Mouse (Mus musculus): Measurements from ENCODE around the gene Bin2. TPM values are rescaled to one million over a fixed set of nuclear protein-coding genes. Genes with fewer than 3 reads are reported as not detected.

Gene Bin2
- polyA plus RNA-seq (2012; rRNA removed) = 7.1 and 8.2 TPM in 2 replicates

DNA sequence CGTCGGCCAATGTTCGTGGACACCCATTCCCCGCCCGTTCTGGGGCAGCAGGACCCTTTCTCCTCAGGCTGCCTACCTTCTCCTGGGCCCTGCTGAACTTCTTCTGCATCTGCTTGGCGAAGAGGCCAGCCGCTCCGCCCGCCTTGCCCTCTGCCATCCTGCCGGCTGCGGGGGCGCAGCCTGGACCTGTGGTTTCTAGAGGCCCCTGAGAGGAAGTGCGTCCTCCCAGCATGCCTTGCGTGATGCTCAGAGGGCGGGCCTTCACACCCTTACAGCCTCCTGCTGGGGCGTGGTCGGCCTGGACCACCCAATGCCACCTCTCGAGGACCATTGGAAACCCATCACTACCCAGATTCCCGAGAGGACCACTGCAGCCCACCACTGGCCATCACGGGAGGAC, at the start of gene Bin2:
Gene Bin2, minus strand, starts transcription at position 217 of the 400 bp plus-strand sequence.
- DNase-seq (ENCODE audit: extremely low spot score in 1 of 2, low spot score in 1 of 2) = no peak

DNA sequence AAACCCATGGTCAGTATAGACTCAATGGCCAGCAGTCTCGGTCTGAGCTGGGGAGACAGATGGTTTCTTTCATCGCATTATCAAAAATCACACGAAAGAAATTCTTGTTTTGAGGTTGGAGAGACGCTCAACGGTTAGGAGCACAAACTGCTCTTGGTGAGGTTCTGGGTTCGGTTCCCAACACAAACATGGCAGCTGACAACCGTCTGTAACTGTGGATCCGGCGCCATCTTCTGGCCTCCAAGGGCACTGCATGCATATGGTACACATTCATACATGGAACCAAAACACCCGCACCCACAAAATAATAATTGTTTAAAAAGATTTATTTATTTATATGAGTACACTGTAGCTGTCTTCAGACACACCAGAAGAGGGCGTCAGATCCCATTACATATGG, 49.2 kb upstream of the Bin2 start:
- no peak for DNase-seq (ENCODE audit: extremely low spot score in 1 of 2, low spot score in 1 of 2)

GRCm38 (mm10) chr15:100717933-100718332, 48.6 kb upstream of the Bin2 start:
- DNase-seq (ENCODE audit: extremely low spot score in 1 of 2, low spot score in 1 of 2) = no peak

GRCm38 (mm10) chr15:100715399-100715993, 46.1 kb upstream of the Bin2 start:
- no peak for DNase-seq (ENCODE audit: extremely low spot score in 1 of 2, low spot score in 1 of 2)

- no peak for DNase-seq (ENCODE audit: extremely low spot score in 1 of 2, low spot score in 1 of 2)
Observed at GRCm38 (mm10) chr15:100714470-100714869, 45.1 kb upstream of the Bin2 start.

DNA sequence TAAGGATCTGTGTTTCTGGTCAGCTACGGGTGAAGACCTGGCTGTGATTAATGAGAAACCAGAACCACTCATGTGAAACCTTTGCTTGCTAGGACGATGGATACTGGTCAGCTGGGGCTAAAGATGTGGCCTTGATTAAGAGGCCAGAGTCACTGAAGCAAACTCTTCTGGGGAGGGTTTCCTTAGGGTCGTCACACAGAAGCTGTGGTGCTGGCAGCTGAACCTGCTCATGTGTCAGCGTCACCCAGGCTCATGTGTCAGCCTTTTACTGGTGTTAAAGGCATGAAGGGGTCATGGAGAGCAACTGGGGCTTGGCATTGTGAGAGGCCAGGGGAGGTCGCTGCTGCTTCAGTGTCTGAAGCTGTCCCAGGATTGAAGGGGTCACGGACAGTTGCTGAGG, 41.5 kb upstream of the Bin2 start:
- no peak for DNase-seq (ENCODE audit: extremely low spot score in 1 of 2, low spot score in 1 of 2)

DNA sequence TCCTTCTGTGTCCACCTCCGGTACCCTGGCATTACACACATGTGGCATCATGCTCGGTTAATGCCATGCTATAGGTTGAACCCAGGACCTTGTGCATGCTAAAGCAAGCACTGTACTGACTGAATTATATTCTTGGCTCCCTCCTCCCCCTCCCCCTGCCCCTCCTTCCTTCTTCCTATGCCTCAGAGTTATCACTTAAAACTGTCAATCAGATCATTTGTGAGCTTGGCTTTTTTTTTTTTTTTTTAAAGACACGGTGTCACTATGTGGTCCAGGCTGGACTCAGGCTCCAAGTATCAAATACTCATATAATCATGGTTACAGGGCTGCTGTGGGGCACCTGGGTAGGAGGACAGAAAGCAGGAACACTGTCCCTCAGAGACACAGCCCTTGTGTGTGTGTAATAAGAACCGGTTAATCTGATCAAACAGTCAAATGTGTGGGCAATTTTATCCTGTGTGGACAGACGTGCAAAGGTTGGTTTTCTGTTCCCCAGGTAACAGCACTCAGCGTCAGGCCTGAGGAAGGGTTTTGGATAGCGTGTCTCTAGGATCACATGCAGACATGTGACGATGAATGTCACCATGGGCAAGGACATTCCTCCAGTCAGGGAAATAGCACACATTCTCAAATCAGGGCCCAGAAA, 39.2 kb upstream of the Bin2 start:
- no peak for DNase-seq (ENCODE audit: extremely low spot score in 1 of 2, low spot score in 1 of 2)

DNA sequence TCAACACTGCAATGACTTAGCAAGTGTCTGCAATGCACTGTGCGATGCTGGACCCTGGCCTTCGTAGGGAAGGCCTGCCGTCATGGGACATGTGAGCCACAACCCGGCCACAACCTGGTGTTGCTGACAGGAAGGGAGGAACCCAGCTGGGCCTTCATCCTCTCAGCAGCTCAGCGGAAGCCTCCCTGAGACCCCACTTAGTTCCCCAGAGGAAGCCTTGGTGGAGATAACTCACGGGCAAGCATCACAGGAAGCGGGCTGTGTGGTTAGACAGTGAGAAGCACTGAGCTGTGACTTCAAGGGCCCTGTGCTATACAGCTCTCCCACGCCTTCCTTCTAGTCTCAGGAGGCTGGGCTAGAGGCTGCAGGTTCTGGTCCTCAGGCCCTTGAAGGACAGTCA, 36.9 kb upstream of the Bin2 start:
- DNase-seq (ENCODE audit: extremely low spot score in 1 of 2, low spot score in 1 of 2) = no peak

GRCm38 (mm10) chr15:100705376-100705775, 36.0 kb upstream of the Bin2 start:
- no peak for DNase-seq (ENCODE audit: extremely low spot score in 1 of 2, low spot score in 1 of 2)

GRCm38 (mm10) chr15:100703913-100704312, 34.6 kb upstream of the Bin2 start:
- no peak for DNase-seq (ENCODE audit: extremely low spot score in 1 of 2, low spot score in 1 of 2)

- DNase-seq (ENCODE audit: extremely low spot score in 1 of 2, low spot score in 1 of 2) = no peak
Observed at GRCm38 (mm10) chr15:100701856-100702255, 32.5 kb upstream of the Bin2 start.

- DNase-seq (ENCODE audit: extremely low spot score in 1 of 2, low spot score in 1 of 2) = peak in 1 of 2 experiments; percentile 17
Observed at GRCm38 (mm10) chr15:100701108-100701507, 31.8 kb upstream of the Bin2 start.

GRCm38 (mm10) chr15:100700424-100700823, 31.1 kb upstream of the Bin2 start:
- DNase-seq (ENCODE audit: extremely low spot score in 1 of 2, low spot score in 1 of 2) = no peak

GRCm38 (mm10) chr15:100699386-100699785, 30.0 kb upstream of the Bin2 start:
- no peak for DNase-seq (ENCODE audit: extremely low spot score in 1 of 2, low spot score in 1 of 2)

DNA sequence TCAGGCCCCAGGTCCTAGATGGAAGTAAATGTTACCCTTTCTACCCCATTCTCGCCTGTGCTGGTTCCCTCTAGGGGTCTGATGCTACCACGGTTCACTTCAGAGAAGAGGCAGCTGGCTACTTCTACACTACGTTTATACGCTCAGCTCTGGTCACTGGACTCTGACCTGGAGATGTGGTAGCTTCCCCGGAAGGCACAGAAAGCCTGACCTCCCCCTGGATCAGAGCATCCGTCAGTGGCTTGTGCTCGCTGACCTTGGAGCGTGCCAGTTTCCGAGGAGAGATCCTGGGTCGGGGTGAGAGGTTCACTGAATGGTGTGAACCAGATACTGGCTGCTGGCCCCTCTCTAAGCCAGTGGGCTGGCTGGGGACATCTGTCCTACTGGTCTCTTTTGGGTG, 28.7 kb upstream of the Bin2 start:
- no peak for DNase-seq (ENCODE audit: extremely low spot score in 1 of 2, low spot score in 1 of 2)

- no peak for DNase-seq (ENCODE audit: extremely low spot score in 1 of 2, low spot score in 1 of 2)
Observed at GRCm38 (mm10) chr15:100694406-100694805, 25.1 kb upstream of the Bin2 start.

DNA sequence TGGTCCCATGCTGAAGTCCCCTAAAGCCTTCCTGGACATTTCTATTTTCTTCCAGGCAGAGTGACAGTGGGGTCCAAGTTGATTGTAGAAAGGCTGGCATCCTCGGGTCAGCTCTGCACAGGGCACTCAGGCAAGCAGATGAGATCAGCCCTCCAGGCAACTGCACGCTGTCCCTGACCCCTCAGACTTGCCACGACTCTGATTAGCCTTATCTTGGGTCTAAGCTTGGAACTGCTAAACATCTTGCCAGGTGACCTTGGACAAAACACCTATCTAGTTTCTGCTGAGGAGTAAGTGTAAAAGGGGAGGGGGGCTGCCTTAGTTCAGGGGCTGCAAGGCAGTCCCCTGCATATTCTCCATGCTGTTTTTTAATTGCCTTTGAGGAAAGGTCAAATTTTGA, 22.6 kb upstream of the Bin2 start:
- DNase-seq (ENCODE audit: extremely low spot score in 1 of 2, low spot score in 1 of 2) = no peak

DNA sequence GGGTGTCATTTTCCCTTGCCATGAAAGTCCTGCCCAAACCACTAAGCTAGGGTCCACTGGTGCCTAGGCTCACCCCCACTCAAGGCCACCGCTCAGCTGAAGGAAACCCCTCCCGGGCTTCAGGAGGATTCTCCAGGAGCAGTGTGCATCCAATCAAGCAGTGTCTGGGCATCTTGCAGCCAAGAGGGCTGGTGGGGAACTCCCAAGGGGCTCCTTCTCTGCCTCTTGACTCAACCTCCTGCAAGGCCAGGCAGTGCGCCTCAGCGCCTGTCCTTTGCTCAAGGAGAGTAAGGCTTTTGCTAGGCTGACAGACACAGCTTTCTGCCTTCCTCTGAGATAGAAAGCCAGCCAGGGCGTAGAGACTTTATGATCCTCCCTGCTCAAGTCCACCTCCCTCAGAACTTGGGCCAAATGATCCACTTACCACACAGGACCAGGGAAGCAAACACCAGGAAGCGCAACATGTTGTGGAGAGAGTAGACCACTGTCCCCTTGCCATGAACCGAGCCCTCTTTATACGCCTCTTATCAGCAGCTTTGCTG, 18.1 kb upstream of the Bin2 start, which contains the start of gene Cela1:
Gene Cela1, minus strand, starts transcription at position 492 of the 542 bp plus-strand sequence.
- DNase-seq (ENCODE audit: extremely low spot score in 1 of 2, low spot score in 1 of 2) = no peak

DNA sequence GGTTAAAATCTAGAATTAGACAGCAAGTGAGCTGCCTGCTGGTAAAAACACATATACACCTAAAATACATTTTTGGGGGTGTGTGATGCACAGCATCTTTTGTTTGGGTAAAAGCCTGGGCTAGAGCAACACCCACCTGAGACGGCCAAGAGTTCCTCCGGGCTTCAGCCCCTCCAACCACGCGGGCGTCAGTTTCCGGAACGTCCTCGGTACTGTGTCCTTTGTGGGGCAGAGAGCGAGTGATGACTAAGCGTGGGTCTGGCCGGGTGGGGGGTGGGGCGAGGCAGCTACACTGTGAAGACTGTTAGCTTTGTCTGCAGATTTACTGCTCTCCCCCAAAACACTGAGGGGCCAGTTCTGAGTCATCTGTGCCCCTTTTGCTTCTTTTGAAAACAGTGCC, 17.6 kb upstream of the Bin2 start:
- DNase-seq (ENCODE audit: extremely low spot score in 1 of 2, low spot score in 1 of 2) = peak in 1 of 2 experiments; percentile 48

DNA sequence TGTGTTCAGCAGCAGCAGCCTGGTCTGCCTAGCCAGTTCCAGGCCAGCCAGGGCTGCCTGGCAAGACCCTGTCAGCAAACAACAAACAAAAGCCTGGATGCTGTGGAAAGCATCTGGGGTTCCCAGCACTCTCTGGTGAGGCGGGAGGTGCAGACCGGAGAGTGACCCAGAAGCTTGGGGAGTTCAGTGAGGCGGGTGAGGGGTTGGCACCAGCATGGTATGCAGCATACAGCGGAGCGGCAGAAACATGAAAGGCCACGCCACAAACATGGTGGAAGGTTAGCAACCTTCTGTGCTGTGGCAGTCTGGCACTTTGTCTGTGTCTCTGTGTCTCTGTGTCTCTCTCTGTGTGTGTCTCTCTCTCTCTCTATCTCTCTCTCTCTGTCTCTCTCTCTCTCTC, 17.1 kb upstream of the Bin2 start:
- no peak for DNase-seq (ENCODE audit: extremely low spot score in 1 of 2, low spot score in 1 of 2)

DNA sequence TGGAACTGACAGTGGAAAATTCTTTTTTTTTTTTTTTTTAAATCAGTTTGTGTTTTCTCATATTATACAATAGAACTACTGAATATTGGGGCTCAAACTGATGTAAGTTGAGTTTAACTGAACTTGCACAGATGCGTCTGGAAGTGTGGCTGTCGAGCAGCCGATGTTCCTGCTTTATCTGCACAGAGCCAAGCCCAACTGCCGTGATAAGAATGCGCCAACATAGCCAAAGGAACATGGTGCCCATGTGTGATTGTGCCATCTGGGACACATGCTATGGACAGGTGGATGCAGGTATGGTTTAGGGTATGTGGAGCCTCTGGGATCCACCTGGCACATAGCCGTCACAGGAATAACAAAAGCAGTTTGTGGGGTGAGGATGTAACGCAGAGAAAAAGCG, 16.5 kb upstream of the Bin2 start:
- no peak for DNase-seq (ENCODE audit: extremely low spot score in 1 of 2, low spot score in 1 of 2)

- no peak for DNase-seq (ENCODE audit: extremely low spot score in 1 of 2, low spot score in 1 of 2)
Observed at GRCm38 (mm10) chr15:100685255-100685654, 15.9 kb upstream of the Bin2 start.

Data from frontal cortex, adult 2 months (tissue).